Mouse (Mus musculus): Measurements from ENCODE around the gene Sdha.

GRCm38 (mm10) chr13:74390371-74390990 is 40.4 kb upstream of the Sdha start, which contains the start of gene Zfp72:
- no peak for TF ChIP-seq CTCF (IDR thresholded peaks at IDR 0.05; ENCODE audit: control insufficient read depth, insufficient read depth, low read length)
- no peak for TF ChIP-seq POLR2A (IDR thresholded peaks at IDR 0.05; ENCODE audit: borderline replicate concordance, control insufficient read depth, low read depth, low read length)
